Mouse (Mus musculus): Measurements from ENCODE around the gene Adgrg3.

Gene Adgrg3

DNA sequence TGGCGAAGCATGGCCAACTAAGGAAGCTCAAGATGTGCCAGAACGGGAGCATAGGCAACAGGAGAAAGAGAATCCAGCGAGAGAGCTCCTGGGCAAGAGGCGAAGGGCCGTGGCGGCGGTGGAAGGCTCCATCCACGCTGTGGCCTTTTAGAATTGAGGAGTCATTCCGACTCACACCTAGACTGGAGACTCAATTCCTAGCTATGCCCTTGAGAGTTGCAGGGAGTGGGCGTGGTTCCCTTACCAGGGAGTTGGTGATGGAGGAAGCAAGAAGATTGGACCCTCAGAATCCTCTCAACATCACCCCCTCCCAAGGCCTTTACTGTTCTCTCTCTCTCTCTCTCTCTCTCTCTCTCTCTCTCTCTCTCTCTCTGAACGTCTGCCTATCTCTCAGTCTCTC, 64.2 kb downstream of the Adgrg3 start:
- DNase-seq, result no peak

- DNase-seq, result no peak
These were observed 66.8 kb downstream of the Adgrg3 start for GRCm38 (mm10) chr8:95084261-95084660.

DNA sequence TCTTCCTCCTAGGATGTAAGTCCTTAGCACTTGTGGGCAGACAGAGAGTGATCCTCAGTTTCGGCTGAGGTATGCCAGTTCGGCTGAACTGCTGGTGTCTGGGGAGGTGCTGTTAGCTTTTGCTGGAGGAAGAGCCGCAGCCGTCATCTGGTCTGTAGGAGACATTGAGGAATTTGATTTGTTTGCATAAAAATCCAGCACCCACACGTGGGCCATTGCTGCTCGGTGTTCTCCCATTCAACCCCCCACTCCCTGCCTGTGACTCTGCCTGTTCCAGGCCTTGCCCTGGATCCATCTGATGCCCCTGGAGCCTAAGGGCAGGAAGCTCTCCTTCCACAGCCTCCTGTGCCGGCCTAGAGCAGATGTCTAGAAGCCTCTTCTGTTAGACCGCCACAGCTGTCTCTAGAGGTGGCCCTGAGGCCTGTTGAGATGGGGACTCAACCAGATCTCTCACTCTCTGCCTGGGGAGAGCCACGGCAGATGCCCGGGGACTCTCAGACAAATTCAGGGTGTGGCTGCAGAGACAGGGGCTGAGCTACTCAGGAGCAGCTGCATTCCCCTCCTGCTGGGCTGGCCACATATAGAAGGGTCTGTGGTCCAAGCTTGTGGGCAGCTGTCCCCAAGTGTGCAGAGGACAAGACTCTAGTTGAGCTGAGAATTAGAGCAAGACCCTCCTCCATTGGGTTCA, 67.4 kb downstream of the Adgrg3 start:
- DNase-seq, result no peak

DNA sequence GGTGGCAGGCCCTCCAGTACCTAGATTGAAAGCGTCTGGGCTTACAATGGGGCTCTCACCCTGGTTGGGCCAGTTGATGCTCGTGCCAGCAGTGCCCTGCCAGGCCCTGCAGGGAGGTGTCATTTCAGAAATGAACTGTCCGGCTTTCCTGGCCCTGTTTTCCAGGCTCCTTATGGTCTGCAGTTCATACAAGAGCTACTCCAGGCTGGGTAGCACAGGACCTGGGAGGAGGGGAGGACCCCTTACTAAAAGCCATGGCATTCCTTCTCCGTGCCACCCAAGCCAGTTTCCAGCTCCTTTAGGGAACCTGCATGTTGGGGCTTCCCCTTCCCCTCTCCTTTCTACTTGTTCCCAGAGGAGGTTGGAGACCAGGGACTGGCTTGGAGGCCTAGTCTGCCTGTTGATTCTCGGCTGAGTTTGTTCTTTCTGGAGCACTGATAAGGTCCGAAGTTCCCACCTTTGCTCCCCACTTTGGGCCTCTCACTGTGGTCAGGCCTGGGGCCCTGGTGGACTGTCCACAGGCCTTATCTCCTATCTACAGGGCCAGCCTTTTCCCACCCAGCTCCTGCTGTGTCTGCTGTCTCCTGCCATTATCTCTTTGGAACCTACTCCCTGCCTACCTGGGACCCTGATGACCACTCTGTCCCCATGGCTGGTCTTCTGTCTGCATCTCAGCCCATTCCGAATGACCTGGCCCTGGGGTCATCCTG, 68.1 kb downstream of the Adgrg3 start:
- DNase-seq, result no peak

DNA sequence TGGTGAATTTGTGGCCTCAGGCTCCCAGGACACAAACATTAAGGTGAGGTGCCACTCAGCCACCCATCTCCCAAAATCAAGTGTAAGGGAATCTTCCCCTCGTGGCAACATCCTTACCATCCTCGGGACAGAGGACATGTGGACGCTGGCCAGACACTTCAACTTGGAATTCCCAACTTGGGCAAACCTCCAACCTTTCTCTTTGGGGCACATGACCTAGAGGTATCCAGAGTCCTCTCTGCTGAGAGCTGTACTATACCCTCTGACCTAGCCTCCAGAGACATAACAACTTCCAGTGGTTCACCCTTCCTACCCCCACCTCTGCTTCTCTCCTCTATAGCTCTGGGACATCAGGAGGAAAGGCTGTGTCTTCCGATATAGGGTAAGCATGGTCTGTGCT, 76.1 kb downstream of the Adgrg3 start:
- DNase-seq, result no peak
